Mouse (Mus musculus) stomach, embryonic 14.5 days (tissue): ENCODE results near the gene Ajuba. TPM values are rescaled to one million over a fixed set of nuclear protein-coding genes. Genes with fewer than 3 reads are reported as not detected.
"Not testable (repeated sequence)": the region's sequence is repeated elsewhere in the genome, so short reads cannot be mapped to it uniquely, and the experiment has no call there.

Experiments used
- ATAC-seq: fragments of 200-750 bp; cut with Nextera tagmentation; 2 replicates; pipeline ENCODE4 v1.8.0; 2017; ENCODE audit warnings: low read depth, moderate TSS enrichment; ENCODE audit not compliant: insufficient number of reproducible peaks, insufficient read depth, low FRiP score
- H3K27ac ChIP-seq: fragments of 300-500 bp; sonication (generic); 2 replicates; pipeline ENCODE4 v1.5.1; 2014; ENCODE audit warnings: mild to moderate bottlenecking, low read length, moderate library complexity, mixed read lengths
- H3K27me3 ChIP-seq: fragments of 300-500 bp; sonication (generic); 2 replicates; pipeline ENCODE4 v1.6.1; 2014; ENCODE audit warnings: low read length, control low read depth, mixed read lengths; ENCODE audit not compliant: control insufficient read depth, insufficient read depth
- H3K36me3 ChIP-seq: fragments of 300-500 bp; sonication (generic); 2 replicates; pipeline ENCODE4 v1.6.1; 2014; ENCODE audit warnings: mild to moderate bottlenecking, control low read depth, low read length, moderate library complexity, mixed read lengths; ENCODE audit not compliant: control insufficient read depth, insufficient read depth
- H3K4me1 ChIP-seq: fragments of 300-500 bp; sonication (generic); 2 replicates; pipeline ENCODE4 v1.6.1; 2014; ENCODE audit warnings: low read length, control low read depth, mixed read lengths; ENCODE audit not compliant: control insufficient read depth, insufficient read depth
- H3K4me2 ChIP-seq: fragments of 300-500 bp; sonication (generic); replicated peaks from 2 replicates; pipeline ENCODE4 v1.6.1; 2014; ENCODE audit warnings: low read depth, low read length, control low read depth
- H3K4me3 ChIP-seq: fragments of 300-500 bp; sonication (generic); 2 replicates; pipeline ENCODE4 v1.5.1; 2014; ENCODE audit warnings: low read depth, low read length, control low read depth
- H3K9ac ChIP-seq: fragments of 300-500 bp; sonication (generic); replicated peaks from 2 replicates; pipeline ENCODE4 v1.6.1; 2014; ENCODE audit warnings: low read depth, mild to moderate bottlenecking, control low read depth, low read length, moderate library complexity, mixed read lengths
- H3K9me3 ChIP-seq: fragments of 300-500 bp; sonication (generic); 2 replicates; pipeline ENCODE4 v1.6.1; 2016; ENCODE audit warnings: low read depth, low read length, control low read depth; ENCODE audit not compliant: control insufficient read depth
- WGBS: fragments of 180-500 bp; shearing (Covaris S2); extraction: QIAGEN DNeasy Blood & Tissue Kit; methylation state at CpG from one replicate; pipeline ENCODE4 v1.1.7; 2014; 5-methylcytosine and 5-hydroxymethylcytosine counted together
- polyA plus RNA-seq: library from polyadenylated mRNA; unstranded; fragments of >200 nt; fragmentation: Nextera tagmentation; extraction: Ambion mirVana; gene quantifications from 2 replicates; pipeline ENCODE4 v1.2.1, GENCODE M21; 2014

Ajuba gene
- polyA plus RNA-seq: 26.2 and 30.3 TPM in 2 replicates

- H3K9ac ChIP-seq: peak within 1 kb of the TSS; percentile 91
- H3K27me3 ChIP-seq: no peaks in the 10 kb centered on the region
- H3K4me3 ChIP-seq: peak within 1 kb of the TSS; percentile 93
- peaks cover 36% of the 10 kb centered on the region for H3K4me1 ChIP-seq
- no peaks in the 10 kb centered on the region for H3K9me3 ChIP-seq
- peak within 1 kb of the TSS; percentile 95 for H3K27ac ChIP-seq
- under 1% methylated on average over 66 of the region's 66 CpGs for WGBS
- 0 out of 2 replicates have a peak, but pooled peaks cover 6% of the 10 kb centered on the region for H3K36me3 ChIP-seq
- peak; percentile 73 for ATAC-seq
- H3K4me2 ChIP-seq: peak within 1 kb of the TSS; percentile 75
These were observed at the start of gene Ajuba for GRCm38 (mm10) chr14:54577089-54577982. Gene Ajuba, minus strand, starts transcription at chr14:54577558.

- Histone ChIP-seq H3K9me3 (no peaks in the 10 kb centered on the region), H3K4me1 (no peaks in the 10 kb centered on the region), H3K4me3 (no peak overlapping the region), H3K36me3 (no peaks in the 10 kb centered on the region), H3K27me3 (no peaks in the 10 kb centered on the region), H3K4me2 (no peak overlapping the region), H3K27ac (no peak overlapping the region), H3K9ac (no peak overlapping the region)
- no peak for ATAC-seq
- WGBS: 67% methylated on average over 10 of the region's 10 CpGs
These were observed 47.6 kb upstream of the Ajuba start for GRCm38 (mm10) chr14:54624976-54625375.

GRCm38 (mm10) chr14:54623334-54623733 lies 46.0 kb upstream of the Ajuba start:
- H3K9ac ChIP-seq: no peak overlapping the region

GRCm38 (mm10) chr14:54621133-54621532 lies 43.8 kb upstream of the Ajuba start, which contains the start of gene Psmb11:
Gene Psmb11, plus strand, starts transcription at chr14:54621433.
- ATAC-seq: no peak
- Histone ChIP-seq H3K27ac (no peak within 1 kb of the TSS), H3K36me3 (peaks cover 2% of the 10 kb centered on the region; the same call in 1 of the 2 replicates), H3K4me3 (no peak within 1 kb of the TSS), H3K9ac (no peak within 1 kb of the TSS), H3K4me2 (no peak within 1 kb of the TSS), H3K4me1 (no peaks in the 10 kb centered on the region), H3K9me3 (no peaks in the 10 kb centered on the region), H3K27me3 (no peaks in the 10 kb centered on the region)
- WGBS: 82% methylated on average over 1 of the region's 1 CpGs

More at GRCm38 (mm10) chr14:54623334-54623733, 46.0 kb upstream of the Ajuba start:
- Histone ChIP-seq H3K9me3 (no peaks in the 10 kb centered on the region), H3K4me1 (no peaks in the 10 kb centered on the region), H3K4me3 (no peak overlapping the region), H3K27me3 (no peaks in the 10 kb centered on the region), H3K4me2 (no peak overlapping the region), H3K36me3 (no peaks in the 10 kb centered on the region), H3K27ac (no peak overlapping the region)
- WGBS: 83% methylated on average over 6 of the region's 6 CpGs
- ATAC-seq: no peak

GRCm38 (mm10) chr14:54617897-54618365 lies 40.6 kb upstream of the Ajuba start, which contains the start of gene Psmb5:
Gene Psmb5, minus strand, starts transcription at chr14:54618022.
- peak within 1 kb of the TSS; percentile 70 for H3K4me2 ChIP-seq
- H3K27me3 ChIP-seq: no peaks in the 10 kb centered on the region
- peaks cover 7% of the 10 kb centered on the region for H3K36me3 ChIP-seq
- no peaks in the 10 kb centered on the region for H3K9me3 ChIP-seq
- peak within 1 kb of the TSS; percentile 64 for H3K27ac ChIP-seq
- H3K4me1 ChIP-seq: no peaks in the 10 kb centered on the region
- peak within 1 kb of the TSS; percentile 74 for H3K9ac ChIP-seq
- H3K4me3 ChIP-seq: peak within 1 kb of the TSS; percentile 84
- peak; percentile 83 for ATAC-seq
- under 1% methylated on average over 25 of the region's 25 CpGs for WGBS

- Histone ChIP-seq H3K4me2 (peak overlapping the region; percentile 70), H3K27me3 (no peaks in the 10 kb centered on the region), H3K4me3 (peak overlapping the region; percentile 84), H3K4me1 (no peaks in the 10 kb centered on the region), H3K9ac (peak overlapping the region; percentile 74), H3K27ac (peak overlapping the region; percentile 64), H3K36me3 (peaks cover 11% of the 10 kb centered on the region), H3K9me3 (no peaks in the 10 kb centered on the region)
- 2% methylated on average over 38 of the region's 38 CpGs for WGBS
- ATAC-seq: peak; percentile 56; the same call in 1 of the 2 replicates
These were observed 40.0 kb upstream of the Ajuba start for GRCm38 (mm10) chr14:54617152-54617896.

- H3K4me2 ChIP-seq: no peak overlapping the region
- WGBS: 92% methylated on average over 16 of the region's 16 CpGs
- H3K4me3 ChIP-seq: no peak overlapping the region
These were observed 39.0 kb upstream of the Ajuba start for GRCm38 (mm10) chr14:54616226-54616825.

GRCm38 (mm10) chr14:54614130-54614529 lies 36.8 kb upstream of the Ajuba start:
- H3K4me3 ChIP-seq, H3K9ac ChIP-seq, ATAC-seq, H3K9me3 ChIP-seq, H3K4me1 ChIP-seq, H3K27me3 ChIP-seq, H3K27ac ChIP-seq, H3K4me2 ChIP-seq: not testable (repeated sequence)
- WGBS: 93% methylated on average over 15 of the region's 16 CpGs
- H3K36me3 ChIP-seq: peaks cover 11% of the 10 kb centered on the region

More at GRCm38 (mm10) chr14:54616226-54616825, 39.0 kb upstream of the Ajuba start:
- Histone ChIP-seq H3K9me3 (no peaks in the 10 kb centered on the region), H3K27ac (no peak overlapping the region), H3K27me3 (no peaks in the 10 kb centered on the region), H3K36me3 (peaks cover 11% of the 10 kb centered on the region), H3K9ac (no peak overlapping the region), H3K4me1 (no peaks in the 10 kb centered on the region)
- no peak for ATAC-seq
